Mouse (Mus musculus) heart, embryonic 13.5 days (tissue): ENCODE measurements around the gene Snrpb2. TPM values are rescaled to one million over a fixed set of nuclear protein-coding genes. Genes with fewer than 3 reads are reported as not detected.

Experiments
- ATAC-seq: fragments of 200-750 bp; cut with Nextera tagmentation; 2 replicates; pipeline ENCODE4 v1.8.0; 2017; ENCODE audit warnings: moderate TSS enrichment; ENCODE audit not compliant: insufficient number of reproducible peaks, low FRiP score, low TSS enrichment; ENCODE audit errors: extremely low read depth
- H3K27ac ChIP-seq: fragments of 300-500 bp; sonication (generic); replicated peaks from 2 replicates; pipeline ENCODE4 v1.5.1; 2015; ENCODE audit warnings: moderate library complexity, mild to moderate bottlenecking, inconsistent platforms
- H3K27me3 ChIP-seq: fragments of 300-500 bp; sonication (generic); replicated peaks from 2 replicates; pipeline ENCODE4 v1.6.1; 2015; ENCODE audit warnings: mild to moderate bottlenecking, inconsistent platforms
- H3K36me3 ChIP-seq: fragments of 300-500 bp; sonication (generic); 2 replicates; pipeline ENCODE4 v1.6.1; 2015; ENCODE audit warnings: mild to moderate bottlenecking, inconsistent platforms
- H3K4me1 ChIP-seq: fragments of 300-500 bp; sonication (generic); 2 replicates; pipeline ENCODE4 v1.6.1; 2015; ENCODE audit warnings: inconsistent platforms
- H3K4me2 ChIP-seq: fragments of 300-500 bp; sonication (generic); 2 replicates; pipeline ENCODE4 v1.6.1; 2015; ENCODE audit warnings: inconsistent platforms, mild to moderate bottlenecking, moderate library complexity
- H3K4me3 ChIP-seq: fragments of 300-500 bp; sonication (generic); 2 replicates; pipeline ENCODE4 v1.5.1; 2015; ENCODE audit warnings: moderate library complexity, mild to moderate bottlenecking, inconsistent platforms
- H3K9ac ChIP-seq: fragments of 300-500 bp; sonication (generic); 2 replicates; pipeline ENCODE4 v1.6.1; 2015; ENCODE audit warnings: inconsistent platforms, mild to moderate bottlenecking, moderate library complexity
- H3K9me3 ChIP-seq: fragments of 300-500 bp; sonication (generic); 2 replicates; pipeline ENCODE4 v1.6.1; 2016; ENCODE audit warnings: inconsistent platforms
- WGBS: fragments of 180-500 bp; shearing (Covaris S2); methylation state at CpG from one replicate; pipeline ENCODE4 v1.1.7; 2015; ENCODE audit warnings: mixed read lengths; 5-methylcytosine and 5-hydroxymethylcytosine counted together
- polyA plus RNA-seq: library from polyadenylated mRNA; unstranded; fragments of >200 nt; fragmentation: Nextera tagmentation; extraction: Ambion mirVana; gene quantifications from 2 replicates; pipeline ENCODE4 v1.2.1, GENCODE M21; 2015

The Snrpb2 gene
- polyA plus RNA-seq = 41.8 and 43.9 TPM in 2 replicates

GRCm38 (mm10) chr2:143062812-143063792 is at the start of gene Snrpb2:
TSS of gene Snrpb2 (plus strand) at chr2:143063039.
- no peaks in the 10 kb centered on the region; the same call in 1 of the 2 replicates for H3K27me3 ChIP-seq
- peak within 1 kb of the TSS; percentile 95 for H3K9ac ChIP-seq
- peak; percentile 66 for ATAC-seq
- WGBS = under 1% methylated on average over 55 of the region's 55 CpGs
- H3K4me1 ChIP-seq = peaks cover 7% of the 10 kb centered on the region
- H3K36me3 ChIP-seq = peaks cover 32% of the 10 kb centered on the region
- H3K4me3 ChIP-seq = peak within 1 kb of the TSS; percentile 97
- no peaks in the 10 kb centered on the region for H3K9me3 ChIP-seq
- H3K4me2 ChIP-seq = peak within 1 kb of the TSS; percentile 95
- H3K27ac ChIP-seq = peak within 1 kb of the TSS; percentile 54; the same call in 1 of the 2 replicates

DNA sequence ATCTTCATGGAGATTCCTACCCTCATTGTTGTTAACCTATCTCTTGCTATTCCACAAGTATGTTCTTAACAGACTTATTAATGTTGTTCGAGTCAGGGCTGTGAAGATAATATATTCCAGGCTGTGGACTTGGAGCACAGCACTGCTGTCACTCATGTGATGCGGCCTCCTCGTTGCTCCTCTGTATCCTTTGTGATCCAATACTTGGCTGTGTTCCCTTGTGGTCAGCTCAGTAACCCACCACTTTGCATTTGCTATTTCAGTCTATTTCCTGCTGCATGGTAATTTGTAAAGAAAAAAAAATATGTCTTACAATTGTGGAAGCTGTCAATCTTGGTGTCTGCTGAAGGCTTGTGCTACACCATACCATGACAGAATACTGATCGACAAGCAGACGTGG is 49.8 kb upstream of the Snrpb2 start:
- 69% methylated on average over 5 of the region's 5 CpGs for WGBS
- Histone ChIP-seq H3K4me1 (no peaks in the 10 kb centered on the region), H3K27ac (no peak overlapping the region), H3K4me3 (no peak overlapping the region), H3K9ac (no peak overlapping the region), H3K9me3 (no peaks in the 10 kb centered on the region), H3K36me3 (no peaks in the 10 kb centered on the region), H3K4me2 (no peak overlapping the region), H3K27me3 (no peaks in the 10 kb centered on the region)
- no peak for ATAC-seq

- Histone ChIP-seq H3K27ac (no peak overlapping the region), H3K4me3 (no peak overlapping the region), H3K4me2 (no peak overlapping the region), H3K9ac (no peak overlapping the region), H3K4me1 (no peaks in the 10 kb centered on the region), H3K27me3 (no peaks in the 10 kb centered on the region), H3K36me3 (no peaks in the 10 kb centered on the region), H3K9me3 (no peaks in the 10 kb centered on the region)
- ATAC-seq = no peak
- 82% methylated on average over 8 of the region's 8 CpGs for WGBS
Measured at GRCm38 (mm10) chr2:143018084-143018483, 44.8 kb upstream of the Snrpb2 start.

- H3K9ac ChIP-seq = no peak overlapping the region
- H3K4me3 ChIP-seq = no peak overlapping the region
- H3K4me2 ChIP-seq = no peak overlapping the region
- H3K9me3 ChIP-seq = no peaks in the 10 kb centered on the region
- WGBS = 35% methylated on average over 5 of the region's 5 CpGs
- no peaks in the 10 kb centered on the region for H3K4me1 ChIP-seq
- H3K27me3 ChIP-seq = no peaks in the 10 kb centered on the region
- H3K36me3 ChIP-seq = no peaks in the 10 kb centered on the region
- H3K27ac ChIP-seq = no peak overlapping the region
- no peak for ATAC-seq
Measured at GRCm38 (mm10) chr2:143018591-143019130, 44.2 kb upstream of the Snrpb2 start.

GRCm38 (mm10) chr2:143019727-143020126 is 43.1 kb upstream of the Snrpb2 start:
- ATAC-seq = no peak; the same call in 1 of the 2 replicates
- no peak overlapping the region for H3K9ac ChIP-seq

GRCm38 (mm10) chr2:143023331-143023730 is 39.5 kb upstream of the Snrpb2 start:
- H3K9me3 ChIP-seq = no peaks in the 10 kb centered on the region
- H3K4me2 ChIP-seq = no peak overlapping the region
- H3K36me3 ChIP-seq = no peaks in the 10 kb centered on the region
- no peaks in the 10 kb centered on the region for H3K4me1 ChIP-seq
- H3K27ac ChIP-seq = no peak overlapping the region
- H3K4me3 ChIP-seq = no peak overlapping the region
- no peaks in the 10 kb centered on the region for H3K27me3 ChIP-seq
- ATAC-seq = no peak
- WGBS = 70% methylated on average over 2 of the region's 2 CpGs
- H3K9ac ChIP-seq = no peak overlapping the region

More at GRCm38 (mm10) chr2:143019727-143020126, 43.1 kb upstream of the Snrpb2 start:
- no peak overlapping the region for H3K27ac ChIP-seq
- H3K4me1 ChIP-seq = no peaks in the 10 kb centered on the region
- 24% methylated on average over 2 of the region's 2 CpGs for WGBS
- no peak overlapping the region for H3K4me3 ChIP-seq
- no peaks in the 10 kb centered on the region for H3K9me3 ChIP-seq
- H3K27me3 ChIP-seq = no peaks in the 10 kb centered on the region
- no peak overlapping the region for H3K4me2 ChIP-seq
- no peaks in the 10 kb centered on the region for H3K36me3 ChIP-seq

DNA sequence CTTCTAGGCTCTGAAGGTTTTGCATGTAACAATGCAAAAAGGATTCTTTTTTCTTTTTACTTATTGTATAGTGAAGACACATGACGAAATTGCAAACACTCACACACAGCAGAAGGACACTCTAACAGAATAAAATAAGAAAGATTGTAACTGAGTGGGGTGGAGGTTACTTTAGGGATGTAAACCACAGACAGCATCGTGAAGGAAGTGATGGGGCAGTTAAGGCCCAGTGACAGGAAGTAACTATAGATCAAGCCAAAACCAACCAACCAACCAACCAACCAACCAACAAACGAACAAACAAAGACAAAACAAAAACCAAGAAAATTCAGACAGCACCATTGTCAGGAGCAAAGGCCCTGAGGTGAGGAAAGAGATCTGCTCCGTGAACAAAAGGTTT is 38.6 kb upstream of the Snrpb2 start:
- no peak for ATAC-seq
- H3K4me3 ChIP-seq = no peak overlapping the region
- no peaks in the 10 kb centered on the region for H3K27me3 ChIP-seq
- 61% methylated on average over 4 of the region's 4 CpGs for WGBS
- H3K4me1 ChIP-seq = no peaks in the 10 kb centered on the region
- H3K9me3 ChIP-seq = no peaks in the 10 kb centered on the region
- H3K4me2 ChIP-seq = no peak overlapping the region
- no peak overlapping the region for H3K9ac ChIP-seq
- no peaks in the 10 kb centered on the region for H3K36me3 ChIP-seq
- H3K27ac ChIP-seq = no peak overlapping the region

DNA sequence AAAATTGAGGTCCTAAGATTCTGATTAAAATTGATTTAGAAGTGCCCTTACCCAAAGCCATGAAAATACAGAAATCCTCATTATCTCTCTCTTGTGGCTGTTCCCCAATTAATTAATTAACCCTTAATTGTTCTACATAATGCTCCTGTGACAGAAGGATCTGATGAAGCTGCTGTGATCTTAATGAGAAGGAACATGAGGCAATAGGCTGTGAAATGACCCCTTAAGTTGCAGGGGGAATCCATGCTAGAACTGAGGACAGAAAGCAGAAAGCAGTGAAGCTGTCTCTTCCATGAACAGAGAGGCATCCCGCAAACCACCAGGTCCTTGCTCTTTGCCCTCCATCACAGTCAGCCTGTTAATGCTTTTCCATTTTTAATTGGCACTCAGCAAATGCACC is 31.6 kb upstream of the Snrpb2 start:
- no peak overlapping the region for H3K4me2 ChIP-seq
- WGBS = 84% methylated on average over 1 of the region's 1 CpGs

DNA sequence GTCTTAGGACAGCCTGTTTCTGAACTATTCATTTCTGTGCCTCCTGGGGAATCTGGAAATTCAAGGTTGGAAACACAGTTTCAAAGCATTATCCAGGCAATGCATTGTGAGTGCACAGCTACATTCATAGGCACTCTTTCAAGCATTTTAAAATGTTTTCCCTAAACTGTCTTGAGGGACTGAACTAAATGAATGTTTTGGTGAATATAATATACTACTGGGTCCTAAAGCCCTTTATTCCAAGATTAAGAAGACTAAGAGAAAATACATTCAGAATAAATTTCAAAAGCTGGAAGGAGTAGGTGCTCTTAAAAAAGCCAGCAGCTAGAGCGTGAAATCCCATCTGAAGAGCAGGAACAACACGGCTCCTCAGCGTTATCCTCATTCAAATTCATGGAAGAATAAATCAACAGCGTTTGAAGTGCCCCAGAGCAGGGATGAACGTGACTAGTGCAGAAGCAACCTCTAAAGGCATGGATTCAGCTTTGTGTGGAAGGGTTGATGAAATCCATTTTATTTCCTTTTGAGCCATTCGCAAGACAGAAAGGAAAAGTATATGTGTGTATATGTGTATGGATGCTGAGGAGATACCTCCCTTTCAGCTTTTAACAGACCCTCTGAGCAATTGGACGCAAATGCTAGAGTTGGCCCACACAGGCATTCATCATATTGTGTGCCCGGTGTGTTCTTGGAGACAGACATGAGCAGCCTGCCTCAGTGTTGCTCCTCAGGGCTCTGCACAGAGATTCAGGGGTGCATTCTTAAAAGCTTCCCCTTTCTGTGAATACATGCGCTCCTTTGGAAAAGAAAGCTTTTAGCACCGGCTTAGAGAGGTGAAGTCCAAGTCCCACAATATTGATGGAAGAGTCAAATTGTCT is 30.2 kb upstream of the Snrpb2 start:
- H3K9ac ChIP-seq = no peak overlapping the region
- H3K9me3 ChIP-seq = no peaks in the 10 kb centered on the region
- 72% methylated on average over 10 of the region's 10 CpGs for WGBS
- H3K4me3 ChIP-seq = no peak overlapping the region
- ATAC-seq = no peak
- H3K4me1 ChIP-seq = no peaks in the 10 kb centered on the region
- H3K27me3 ChIP-seq = no peaks in the 10 kb centered on the region
- H3K27ac ChIP-seq = no peak overlapping the region
- H3K4me2 ChIP-seq = no peak overlapping the region
- H3K36me3 ChIP-seq = no peaks in the 10 kb centered on the region

More for the DNA sequence above, 31.6 kb upstream of the Snrpb2 start:
- H3K27ac ChIP-seq = no peak overlapping the region
- H3K4me1 ChIP-seq = no peaks in the 10 kb centered on the region
- ATAC-seq = no peak
- H3K36me3 ChIP-seq = no peaks in the 10 kb centered on the region
- H3K4me3 ChIP-seq = no peak overlapping the region
- no peaks in the 10 kb centered on the region for H3K27me3 ChIP-seq
- no peaks in the 10 kb centered on the region for H3K9me3 ChIP-seq
- no peak overlapping the region for H3K9ac ChIP-seq

DNA sequence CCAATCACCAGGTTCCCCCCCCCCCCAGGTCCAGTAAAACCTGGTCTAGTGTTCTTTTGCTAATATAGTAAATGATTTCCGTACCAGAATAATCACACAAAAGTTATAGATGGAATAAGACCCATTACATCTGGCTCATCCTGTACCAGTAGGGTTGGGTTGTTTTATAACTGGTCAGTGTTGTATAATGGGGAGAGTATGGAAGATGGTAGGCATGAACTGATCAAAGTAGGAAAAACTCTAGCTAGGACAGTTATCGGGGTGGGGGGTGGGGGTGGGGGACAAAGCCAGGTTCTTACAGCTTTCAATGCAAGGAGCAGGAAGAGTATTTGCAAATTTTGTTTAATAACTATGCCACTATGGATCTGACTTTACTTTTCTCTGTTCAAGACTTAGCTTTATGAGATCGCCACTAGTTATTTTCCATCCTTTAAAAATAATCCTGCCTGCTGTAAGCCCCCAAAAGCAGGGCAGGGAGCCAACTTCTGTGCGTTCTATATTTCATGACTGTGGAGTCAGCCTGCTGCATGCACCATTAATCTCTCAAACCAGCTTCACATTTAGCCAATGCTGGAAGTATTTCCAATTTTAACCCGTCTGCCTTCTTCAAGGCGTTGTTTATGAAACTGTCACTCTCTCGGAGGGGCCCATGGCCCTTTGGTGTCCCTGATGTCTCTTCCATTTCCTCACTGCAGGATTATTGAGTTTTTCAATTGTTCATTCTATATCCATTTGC is 28.3 kb upstream of the Snrpb2 start:
- ATAC-seq = no peak
- H3K9me3 ChIP-seq = no peaks in the 10 kb centered on the region
- H3K4me1 ChIP-seq = no peaks in the 10 kb centered on the region
- no peaks in the 10 kb centered on the region for H3K36me3 ChIP-seq
- WGBS = 67% methylated on average over 7 of the region's 7 CpGs
- no peak overlapping the region for H3K27ac ChIP-seq
- no peak overlapping the region for H3K9ac ChIP-seq
- H3K4me2 ChIP-seq = peak overlapping the region; percentile 33
- no peaks in the 10 kb centered on the region for H3K27me3 ChIP-seq
- H3K4me3 ChIP-seq = no peak overlapping the region
